Mouse (Mus musculus) hindbrain, embryonic 10.5 days (tissue): ENCODE results near the gene Ulk4. TPM values are rescaled to one million over a fixed set of nuclear protein-coding genes. Genes with fewer than 3 reads are reported as not detected.

Experiments used
- DNase-seq: peaks from one replicate; pipeline ENCODE4 v3.0.0-alpha.2; 2017; ENCODE audit warnings: low spot score
- H3K27ac ChIP-seq: fragments of 300-500 bp; sonication (generic); 2 replicates; pipeline ENCODE4 v1.5.1; 2016; ENCODE audit warnings: mild to moderate bottlenecking, moderate library complexity
- H3K27me3 ChIP-seq: fragments of 300-500 bp; sonication (generic); 2 replicates; pipeline ENCODE4 v1.6.1; 2016; ENCODE audit warnings: mild to moderate bottlenecking; ENCODE audit not compliant: poor library complexity, insufficient read depth, severe bottlenecking
- H3K36me3 ChIP-seq: fragments of 300-500 bp; sonication (generic); 2 replicates; pipeline ENCODE4 v1.6.1; 2016; ENCODE audit warnings: mild to moderate bottlenecking, moderate library complexity
- H3K4me1 ChIP-seq: fragments of 300-500 bp; sonication (generic); replicated peaks from 2 replicates; pipeline ENCODE4 v1.6.1; 2016; ENCODE audit warnings: mild to moderate bottlenecking
- H3K4me3 ChIP-seq: fragments of 300-500 bp; sonication (generic); 2 replicates; pipeline ENCODE4 v1.5.1; 2016; ENCODE audit warnings: mild to moderate bottlenecking, moderate library complexity
- H3K9me3 ChIP-seq: fragments of 300-500 bp; sonication (generic); 2 replicates; pipeline ENCODE4 v1.6.1; 2016; ENCODE audit warnings: mild to moderate bottlenecking, moderate library complexity
- WGBS: fragments of 180-500 bp; shearing (Covaris S2); methylation state at CpG from one replicate; pipeline ENCODE4 v1.1.7; 2016; 5-methylcytosine and 5-hydroxymethylcytosine counted together
- polyA plus RNA-seq: library from polyadenylated mRNA; unstranded; fragments of >200 nt; fragmentation: Nextera tagmentation; extraction: Ambion mirVana; gene quantifications from 2 replicates; pipeline ENCODE4 v1.2.1, GENCODE M21; 2016

The Ulk4 gene
- polyA plus RNA-seq, 1 experiment from 2014 or later = 123 TPM

DNA sequence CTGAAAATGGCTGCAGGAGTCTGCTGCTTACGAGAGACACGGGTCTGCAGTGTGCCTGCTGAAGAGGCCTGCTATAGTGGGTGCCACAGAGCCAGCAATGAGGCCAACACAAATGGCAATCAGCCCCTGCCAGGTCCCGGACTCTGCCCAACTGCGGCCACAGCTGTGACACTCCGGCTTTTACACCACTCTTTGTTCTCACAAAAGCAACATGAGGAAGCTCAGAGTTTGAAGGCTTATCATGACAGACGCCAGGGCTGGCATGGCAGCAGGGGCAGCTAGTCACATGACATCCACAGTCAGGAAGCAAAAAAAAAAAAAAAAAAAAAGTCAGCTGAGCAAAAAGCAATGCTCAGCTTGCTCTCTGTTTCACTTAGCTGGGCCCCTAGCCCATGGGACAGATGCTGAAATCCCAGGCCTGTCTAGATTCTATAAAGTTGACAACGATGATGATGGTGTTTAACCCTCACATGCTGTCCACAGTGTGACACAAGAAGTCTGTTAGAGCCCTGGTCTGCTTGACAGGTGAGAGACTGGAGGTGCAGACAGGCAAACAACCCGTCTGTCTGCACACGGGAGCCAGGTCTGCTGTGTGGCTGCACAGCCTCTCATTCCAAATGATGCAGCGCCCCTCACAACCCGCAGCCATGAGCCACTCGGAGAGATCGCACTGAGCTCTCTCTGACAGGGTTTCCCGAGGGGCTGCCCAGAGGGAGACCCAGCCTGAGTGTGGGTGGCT lies 253.3 kb downstream of the Ulk4 start:
- WGBS = 86% methylated on average over 14 of the region's 14 CpGs
- H3K9me3 ChIP-seq = no peaks in the 10 kb centered on the region
- H3K36me3 ChIP-seq = peaks cover 5% of the 10 kb centered on the region; the same call in 1 of the 2 replicates
- DNase-seq = no peak
- H3K27me3 ChIP-seq = no peaks in the 10 kb centered on the region
- H3K4me1 ChIP-seq = 0 out of 2 replicates have a peak, but pooled peaks cover 2% of the 10 kb centered on the region
- H3K4me3 ChIP-seq = no peak overlapping the region
- H3K27ac ChIP-seq = 0 out of 2 replicates have a peak overlapping the region, but pooled peaks have one; percentile 18

DNA sequence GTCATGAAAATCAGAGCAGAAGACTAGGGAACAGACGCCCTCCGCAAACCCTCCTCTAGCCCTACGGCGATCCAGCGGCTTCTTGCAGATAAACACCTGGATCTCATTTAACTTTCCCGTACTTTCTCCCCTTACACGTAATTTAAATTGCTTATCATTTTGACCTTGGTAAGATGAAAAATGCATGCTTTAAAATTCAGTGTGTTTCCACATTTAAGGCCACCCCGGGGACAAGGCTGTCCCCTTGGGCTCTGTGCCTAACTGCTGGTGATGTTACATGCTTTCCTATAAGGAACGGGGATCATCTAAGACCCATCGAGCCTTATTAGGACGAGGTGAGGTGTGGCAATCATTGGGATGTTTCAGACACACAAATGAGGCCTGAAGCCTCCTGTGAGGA lies 256.6 kb downstream of the Ulk4 start:
- Histone ChIP-seq H3K4me1 (peaks cover 12% of the 10 kb centered on the region), H3K27ac (no peak overlapping the region), H3K4me3 (no peak overlapping the region), H3K36me3 (peaks cover 5% of the 10 kb centered on the region; the same call in 1 of the 2 replicates), H3K9me3 (no peaks in the 10 kb centered on the region), H3K27me3 (no peaks in the 10 kb centered on the region)
- WGBS = 87% methylated on average over 11 of the region's 11 CpGs
- no peak for DNase-seq

DNA sequence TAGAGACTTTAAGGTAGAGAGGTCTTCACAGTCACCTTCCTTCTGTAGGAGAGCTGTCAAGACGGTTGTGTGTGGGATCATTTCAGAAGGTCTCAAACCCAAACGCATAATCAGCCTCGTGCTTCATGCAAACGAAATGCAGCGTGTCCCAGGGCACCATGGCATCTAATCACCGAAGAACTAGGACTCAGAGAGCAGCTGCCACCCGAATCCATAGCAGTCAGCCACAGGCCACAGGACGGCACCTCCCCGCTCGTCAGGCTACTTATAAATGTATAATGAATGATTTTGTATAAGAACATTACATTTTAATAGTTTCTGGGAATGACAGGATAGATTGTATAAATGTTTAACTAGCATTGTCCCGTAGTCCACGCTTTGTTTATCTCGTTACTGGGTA lies 257.1 kb downstream of the Ulk4 start:
- H3K4me1 ChIP-seq = peaks cover 14% of the 10 kb centered on the region
- no peaks in the 10 kb centered on the region for H3K27me3 ChIP-seq
- 86% methylated on average over 13 of the region's 13 CpGs for WGBS
- H3K27ac ChIP-seq = peak overlapping the region; percentile 40; the same call in 1 of the 2 replicates
- H3K9me3 ChIP-seq = no peaks in the 10 kb centered on the region
- DNase-seq = no peak
- H3K36me3 ChIP-seq = peaks cover 5% of the 10 kb centered on the region; the same call in 1 of the 2 replicates
- no peak overlapping the region for H3K4me3 ChIP-seq

DNA sequence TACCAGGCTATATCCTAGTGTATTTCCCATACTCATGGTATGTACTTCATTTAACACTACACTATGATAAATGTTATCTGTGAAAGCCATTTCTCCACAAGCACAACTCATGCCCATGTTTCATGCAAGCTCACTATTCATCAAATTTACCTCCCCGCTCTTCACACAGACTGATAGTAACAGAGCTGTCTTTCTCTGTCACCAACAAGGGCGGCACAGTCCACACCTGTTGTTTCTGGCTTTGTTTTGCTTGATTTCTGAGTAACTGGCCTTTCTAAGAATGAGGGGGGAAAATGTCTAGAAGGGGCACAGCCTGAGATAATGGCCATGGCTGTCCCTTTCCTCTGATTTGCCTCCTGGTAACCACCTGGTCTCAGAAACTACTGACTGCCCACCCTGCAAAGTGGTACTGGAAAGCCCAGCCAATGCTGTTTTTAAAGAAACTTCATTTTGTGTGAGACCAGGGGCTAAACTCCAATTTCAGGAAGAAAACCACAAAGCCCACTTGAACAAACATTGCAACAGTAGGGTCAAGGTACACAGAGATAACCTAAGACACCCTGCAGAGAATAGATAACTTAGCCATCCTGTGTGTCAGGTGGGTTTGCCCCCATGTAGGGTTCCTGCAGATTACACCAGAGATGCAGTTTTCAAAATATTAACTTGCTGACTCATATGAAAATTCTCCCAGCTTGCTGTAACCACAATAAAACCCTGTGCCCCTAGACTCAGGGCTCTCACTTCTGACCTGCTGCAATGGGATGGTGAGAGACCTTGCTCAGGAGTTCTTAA lies 258.3 kb downstream of the Ulk4 start:
- 90% methylated on average over 2 of the region's 2 CpGs for WGBS
- Histone ChIP-seq H3K9me3 (no peaks in the 10 kb centered on the region), H3K27me3 (no peaks in the 10 kb centered on the region), H3K36me3 (no peaks in the 10 kb centered on the region), H3K4me1 (peaks cover 14% of the 10 kb centered on the region), H3K4me3 (no peak overlapping the region), H3K27ac (no peak overlapping the region)
- DNase-seq = no peak

DNA sequence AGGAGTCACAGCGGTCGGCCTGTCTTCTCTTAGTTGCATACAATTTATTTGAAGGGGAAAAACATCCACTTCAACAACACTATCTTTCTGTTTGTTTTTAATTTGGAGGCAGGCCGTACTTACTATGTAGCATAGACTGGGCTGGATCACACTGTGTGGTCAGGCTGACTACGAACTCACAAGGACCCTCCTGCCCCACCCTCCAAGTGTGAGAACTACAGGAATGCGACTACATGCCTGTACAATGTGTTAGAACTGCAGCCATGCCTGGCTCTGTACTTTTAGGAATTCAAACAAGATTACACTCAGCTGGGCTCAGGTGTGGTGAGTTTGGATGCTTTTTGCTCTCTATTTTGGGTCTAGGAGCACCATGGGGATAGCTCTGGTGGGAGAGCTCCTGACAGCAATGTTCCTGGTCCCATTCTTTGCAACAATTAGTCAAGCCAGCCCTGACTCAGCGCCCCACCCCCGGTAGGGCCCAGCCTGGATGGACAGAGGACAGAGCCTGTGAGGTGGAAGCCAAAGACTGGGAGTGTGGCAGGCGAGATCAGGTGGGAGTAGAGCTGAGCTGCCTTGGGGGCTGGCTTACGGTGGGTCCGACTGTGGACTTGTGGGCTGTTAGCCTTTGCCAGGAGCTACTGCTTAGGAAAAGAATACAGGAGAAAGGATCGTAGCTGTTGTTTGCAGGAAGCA lies 261.0 kb downstream of the Ulk4 start:
- peaks cover 19% of the 10 kb centered on the region for H3K4me1 ChIP-seq
- no peaks in the 10 kb centered on the region for H3K36me3 ChIP-seq
- H3K27ac ChIP-seq = no peak overlapping the region; the same call in 1 of the 2 replicates
- no peaks in the 10 kb centered on the region for H3K27me3 ChIP-seq
- 72% methylated on average over 11 of the region's 11 CpGs for WGBS
- H3K4me3 ChIP-seq = no peak overlapping the region
- no peak for DNase-seq
- no peaks in the 10 kb centered on the region for H3K9me3 ChIP-seq

DNA sequence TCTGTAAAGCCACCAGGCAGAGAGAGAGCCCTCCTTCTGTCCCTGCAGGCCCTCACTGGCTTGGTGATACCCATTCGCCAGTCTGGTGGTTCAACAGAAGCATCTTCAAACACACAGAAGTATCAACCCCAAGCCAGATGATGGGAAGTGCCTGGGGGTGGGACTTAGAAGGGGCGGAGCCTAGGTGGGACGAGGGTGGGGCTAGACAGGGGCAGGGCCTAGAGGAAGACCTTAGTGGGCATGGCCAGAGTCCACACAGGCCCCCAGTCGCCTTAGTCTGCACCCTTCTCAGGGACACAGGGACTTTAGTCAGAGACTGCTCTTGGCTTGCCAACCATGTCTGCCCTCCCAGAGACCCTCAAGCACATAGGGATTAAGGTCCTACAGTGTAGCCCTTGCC lies 265.5 kb downstream of the Ulk4 start:
- Histone ChIP-seq H3K9me3 (no peaks in the 10 kb centered on the region), H3K36me3 (no peaks in the 10 kb centered on the region), H3K27ac (peak overlapping the region; percentile 35; the same call in 1 of the 2 replicates), H3K27me3 (no peaks in the 10 kb centered on the region), H3K4me3 (no peak overlapping the region), H3K4me1 (peaks cover 31% of the 10 kb centered on the region)
- WGBS = 39% methylated on average over 4 of the region's 4 CpGs
- DNase-seq = no peak

DNA sequence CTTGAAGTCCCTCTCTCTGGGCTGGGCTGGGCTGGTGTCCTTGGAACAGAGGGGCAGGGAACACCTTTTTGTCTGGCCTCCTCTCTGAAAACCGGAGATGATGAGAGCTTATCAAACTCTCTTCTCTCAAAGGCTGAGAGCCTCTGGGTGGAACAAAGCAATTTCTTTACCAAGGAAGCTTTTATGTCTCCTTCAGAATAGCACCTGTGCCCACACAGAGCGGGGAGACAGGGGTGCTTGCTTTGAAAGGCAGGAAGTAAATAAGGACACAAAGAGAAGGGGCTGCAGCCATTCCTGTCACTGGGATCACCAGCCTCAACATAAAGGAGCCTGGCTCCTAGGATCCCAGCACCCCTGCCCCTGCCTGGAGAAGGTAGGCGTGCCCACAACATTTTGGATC lies 266.5 kb downstream of the Ulk4 start:
- Histone ChIP-seq H3K27me3 (no peaks in the 10 kb centered on the region), H3K36me3 (no peaks in the 10 kb centered on the region), H3K4me3 (no peak overlapping the region), H3K9me3 (no peaks in the 10 kb centered on the region), H3K4me1 (peaks cover 23% of the 10 kb centered on the region), H3K27ac (0 out of 2 replicates have a peak overlapping the region, but pooled peaks have one; percentile 36)
- DNase-seq = no peak
- WGBS = 34% methylated on average over 3 of the region's 3 CpGs

DNA sequence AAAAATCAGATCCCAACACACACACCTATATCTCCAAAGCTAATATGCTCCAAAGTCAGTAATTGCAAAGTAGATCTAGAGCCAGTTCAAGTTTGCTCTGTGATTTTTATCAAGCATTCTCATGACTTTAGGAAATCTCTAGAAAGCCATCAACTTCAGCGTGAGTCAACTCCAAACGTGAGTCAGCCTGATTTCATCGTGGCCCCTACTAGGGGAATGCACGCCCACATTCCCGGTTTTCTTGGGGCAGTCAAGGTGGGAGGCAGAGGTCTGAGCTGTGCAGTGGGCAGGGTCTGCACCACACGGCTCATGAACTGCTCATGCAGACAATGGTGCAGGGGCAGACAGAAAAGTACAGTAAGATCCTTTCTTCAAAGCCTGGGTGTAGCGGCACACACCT lies 271.0 kb downstream of the Ulk4 start:
- Histone ChIP-seq H3K4me1 (peaks cover 16% of the 10 kb centered on the region), H3K27me3 (no peaks in the 10 kb centered on the region), H3K9me3 (no peaks in the 10 kb centered on the region), H3K4me3 (no peak overlapping the region), H3K36me3 (no peaks in the 10 kb centered on the region), H3K27ac (no peak overlapping the region)
- DNase-seq = no peak
- 86% methylated on average over 7 of the region's 7 CpGs for WGBS

DNA sequence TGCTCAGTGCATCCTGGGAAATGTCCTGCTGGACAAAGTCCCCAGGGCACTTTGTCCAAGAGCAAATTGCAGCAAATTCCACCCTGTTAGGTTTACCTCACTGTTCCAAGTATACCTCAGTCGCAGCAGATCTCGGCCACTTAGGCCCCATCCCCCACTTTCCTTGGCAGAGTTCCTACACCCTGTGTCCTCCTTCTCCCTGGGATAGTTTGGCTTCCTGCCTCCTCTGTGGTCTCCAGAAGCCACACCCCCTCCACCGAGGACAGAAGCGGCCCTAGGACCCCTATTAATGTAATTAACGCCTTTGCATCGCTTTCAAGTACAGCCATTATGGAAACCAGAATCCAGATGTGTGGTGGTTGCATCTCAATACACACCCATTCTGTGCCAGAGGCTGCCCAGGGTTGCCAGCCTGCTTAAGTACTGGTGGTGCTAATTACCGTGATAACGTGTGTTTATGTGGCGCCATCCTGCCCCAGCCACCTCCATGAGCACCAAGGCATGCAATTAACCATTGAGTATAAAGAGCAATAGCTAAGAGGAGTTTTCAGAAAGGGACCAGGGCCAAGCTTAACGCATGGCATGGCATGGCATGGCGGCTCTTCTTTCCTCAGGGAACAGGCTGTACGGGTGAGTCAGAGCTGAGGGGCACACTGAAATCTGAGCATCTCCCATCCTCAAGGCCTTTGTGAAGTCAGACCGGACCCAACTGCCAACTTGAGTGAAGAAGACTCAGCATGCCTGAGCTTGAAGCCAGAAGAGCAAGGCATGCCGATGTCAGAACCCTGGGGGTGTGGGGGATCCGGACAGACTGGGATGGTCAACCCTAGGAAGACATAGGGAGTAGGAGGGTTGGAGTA lies 275.1 kb downstream of the Ulk4 start:
- H3K4me3 ChIP-seq = no peak overlapping the region
- DNase-seq = no peak
- no peak overlapping the region for H3K27ac ChIP-seq
- 81% methylated on average over 15 of the region's 15 CpGs for WGBS
- H3K36me3 ChIP-seq = no peaks in the 10 kb centered on the region
- H3K4me1 ChIP-seq = 0 out of 2 replicates have a peak, but pooled peaks cover 12% of the 10 kb centered on the region
- H3K9me3 ChIP-seq = no peaks in the 10 kb centered on the region
- H3K27me3 ChIP-seq = no peaks in the 10 kb centered on the region

DNA sequence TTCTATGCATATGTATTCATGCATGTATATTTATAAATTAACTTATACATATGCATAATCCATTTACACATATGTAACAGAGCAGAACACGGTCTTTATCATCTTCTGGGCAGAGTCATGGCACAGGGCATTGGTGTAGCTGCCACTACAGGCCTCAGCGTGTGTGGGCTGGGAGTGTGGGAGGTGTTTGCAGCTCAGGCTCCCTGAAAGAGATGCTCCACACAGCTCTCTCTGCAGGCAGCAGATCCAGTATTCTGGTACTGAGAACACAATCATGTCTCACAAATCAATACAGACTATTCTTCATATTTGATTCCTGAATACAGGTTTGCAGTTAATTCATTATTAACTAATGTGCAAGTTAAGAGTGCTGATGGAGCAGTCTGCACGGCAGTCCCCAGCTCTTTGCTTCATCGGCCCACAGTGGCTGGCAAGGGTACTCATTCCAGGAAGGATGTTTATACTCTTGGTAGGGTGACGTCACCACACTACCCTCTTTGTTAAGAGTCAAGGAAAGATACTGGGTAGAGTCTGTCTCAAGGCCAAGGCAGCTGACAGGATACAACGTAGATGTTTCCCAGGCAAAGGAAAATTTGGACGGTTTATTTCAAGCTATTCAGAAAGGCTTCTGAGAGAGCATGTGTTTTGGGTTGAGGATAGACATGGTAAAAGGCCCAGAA lies 276.2 kb downstream of the Ulk4 start:
- H3K4me1 ChIP-seq = 0 out of 2 replicates have a peak, but pooled peaks cover 12% of the 10 kb centered on the region
- 78% methylated on average over 7 of the region's 7 CpGs for WGBS
- no peaks in the 10 kb centered on the region for H3K27me3 ChIP-seq
- H3K27ac ChIP-seq = no peak overlapping the region; the same call in 1 of the 2 replicates
- H3K9me3 ChIP-seq = no peaks in the 10 kb centered on the region
- DNase-seq = no peak
- H3K4me3 ChIP-seq = no peak overlapping the region
- no peaks in the 10 kb centered on the region for H3K36me3 ChIP-seq

DNA sequence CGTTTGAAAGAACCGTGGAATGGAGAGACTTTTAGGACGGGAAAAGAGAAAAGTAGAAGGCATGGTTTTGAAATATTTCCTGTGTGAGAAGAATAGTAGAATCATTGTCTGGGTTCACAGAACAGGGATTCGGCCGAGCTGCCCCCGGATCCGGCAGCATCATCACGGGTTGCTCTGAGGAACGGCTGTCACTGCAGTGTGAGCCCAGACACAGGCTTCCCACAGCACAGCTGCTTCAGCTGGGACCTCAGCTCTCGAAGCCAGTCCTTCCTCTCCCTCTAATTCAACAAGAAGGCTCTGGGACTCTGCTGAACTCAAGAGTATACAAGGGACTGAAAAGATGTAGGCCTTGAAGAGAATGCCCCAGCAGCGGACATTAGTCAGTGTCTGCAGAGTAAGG lies 278.3 kb downstream of the Ulk4 start:
- H3K9me3 ChIP-seq = no peaks in the 10 kb centered on the region
- no peaks in the 10 kb centered on the region for H3K27me3 ChIP-seq
- no peak overlapping the region for H3K4me3 ChIP-seq
- peaks cover 28% of the 10 kb centered on the region for H3K4me1 ChIP-seq
- no peak overlapping the region for H3K27ac ChIP-seq
- no peak for DNase-seq
- no peaks in the 10 kb centered on the region for H3K36me3 ChIP-seq
- 80% methylated on average over 11 of the region's 11 CpGs for WGBS
